Mouse (Mus musculus) liver, embryonic 13.5 days (tissue): ENCODE results near the gene Bloc1s4. TPM values are rescaled to one million over a fixed set of nuclear protein-coding genes. Genes with fewer than 3 reads are reported as not detected.

ENCODE experiments used
- ATAC-seq: fragments of 200-750 bp; cut with Nextera tagmentation; 2 replicates; pipeline ENCODE4 v1.8.0; 2017; ENCODE audit warnings: low read depth, mild to moderate bottlenecking, moderate number of reproducible peaks, moderate library complexity
- DNase-seq: peaks from one replicate; pipeline ENCODE4 v3.0.0; 2022
- H3K27ac ChIP-seq: fragments of 300-500 bp; sonication (generic); 2 replicates; pipeline ENCODE4 v1.5.1; 2015; ENCODE audit warnings: moderate library complexity, mild to moderate bottlenecking, inconsistent platforms
- H3K27me3 ChIP-seq: fragments of 300-500 bp; sonication (generic); 2 replicates; pipeline ENCODE4 v1.6.1; 2015; ENCODE audit warnings: mild to moderate bottlenecking, inconsistent platforms
- H3K36me3 ChIP-seq: fragments of 300-500 bp; sonication (generic); 2 replicates; pipeline ENCODE4 v1.6.1; 2015; ENCODE audit warnings: mild to moderate bottlenecking, inconsistent platforms
- H3K4me1 ChIP-seq: fragments of 300-500 bp; sonication (generic); replicated peaks from 2 replicates; pipeline ENCODE4 v1.6.1; 2015; ENCODE audit warnings: inconsistent platforms
- H3K4me2 ChIP-seq: fragments of 300-500 bp; sonication (generic); 2 replicates; pipeline ENCODE4 v1.6.1; 2015; ENCODE audit warnings: inconsistent platforms, mild to moderate bottlenecking, moderate library complexity
- H3K4me3 ChIP-seq: fragments of 300-500 bp; sonication (generic); replicated peaks from 2 replicates; pipeline ENCODE4 v1.5.1; 2015; ENCODE audit warnings: mild to moderate bottlenecking, inconsistent platforms
- H3K9ac ChIP-seq: fragments of 300-500 bp; sonication (generic); 2 replicates; pipeline ENCODE4 v1.6.1; 2015; ENCODE audit warnings: mild to moderate bottlenecking, inconsistent platforms
- H3K9me3 ChIP-seq: fragments of 300-500 bp; sonication (generic); replicated peaks from 2 replicates; pipeline ENCODE4 v1.6.1; 2016; ENCODE audit warnings: inconsistent platforms
- WGBS: fragments of 180-500 bp; shearing (Covaris S2); methylation state at CpG from one replicate; pipeline ENCODE4 v1.1.7; 2015; ENCODE audit not compliant: insufficient replicate concordance; 5-methylcytosine and 5-hydroxymethylcytosine counted together
- polyA plus RNA-seq: library from polyadenylated mRNA; unstranded; fragments of >200 nt; fragmentation: Nextera tagmentation; extraction: Ambion mirVana; gene quantifications from 2 replicates; pipeline ENCODE4 v1.2.1, GENCODE M21; 2015

Bloc1s4 gene
- polyA plus RNA-seq, 1 experiment from 2014 or later: 15.5 TPM

DNA sequence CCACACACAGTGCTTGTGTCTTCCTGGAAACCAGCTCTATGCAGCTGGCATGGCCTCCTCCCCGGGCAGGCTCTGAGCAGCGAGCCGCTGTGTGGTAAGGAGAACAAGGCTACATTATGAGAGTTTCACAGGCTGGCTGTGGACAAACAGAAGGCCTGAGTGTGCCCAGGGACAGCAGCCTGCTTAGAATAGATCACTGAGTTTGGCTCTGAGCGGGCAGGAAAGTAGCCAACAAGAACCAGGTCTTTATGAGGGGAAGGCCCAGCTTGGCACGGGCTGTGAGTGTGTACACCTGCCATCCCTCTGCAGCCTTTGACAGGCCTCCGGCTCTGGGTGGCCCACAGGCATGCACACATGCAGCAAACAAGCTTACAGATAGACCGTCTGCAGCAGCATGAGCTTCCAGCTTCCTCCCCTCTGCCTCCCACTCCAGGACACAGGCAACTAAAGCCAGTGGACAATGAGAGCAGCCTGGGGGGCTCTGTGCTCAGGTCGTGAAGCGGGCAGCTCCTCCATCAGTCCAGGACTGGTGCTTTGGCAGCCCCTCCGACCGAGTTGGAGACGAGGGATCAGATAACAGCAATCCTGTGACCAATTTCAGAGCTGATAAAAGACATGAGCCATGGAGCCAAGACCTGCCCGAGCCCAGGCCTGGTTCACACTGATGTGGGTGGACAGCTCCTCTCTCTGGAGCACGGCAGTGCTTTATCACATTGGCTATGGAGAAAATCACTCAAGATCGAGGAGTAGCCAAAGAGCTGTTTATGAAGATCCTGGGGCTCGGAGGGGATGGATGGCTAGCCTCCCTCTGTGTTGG, 9.4 kb downstream of the Bloc1s4 start:
- ATAC-seq (no peak), DNase-seq (no peak)
- Histone ChIP-seq H3K9me3 (no peaks in the 10 kb centered on the region), H3K4me3 (no peak overlapping the region), H3K4me2 (peak overlapping the region; percentile 75), H3K36me3 (no peaks in the 10 kb centered on the region), H3K27me3 (peaks cover 8% of the 10 kb centered on the region), H3K9ac (peak overlapping the region; percentile 61), H3K4me1 (peaks cover 78% of the 10 kb centered on the region), H3K27ac (peak overlapping the region; percentile 98)
- WGBS: 67% methylated on average over 16 of the region's 16 CpGs

DNA sequence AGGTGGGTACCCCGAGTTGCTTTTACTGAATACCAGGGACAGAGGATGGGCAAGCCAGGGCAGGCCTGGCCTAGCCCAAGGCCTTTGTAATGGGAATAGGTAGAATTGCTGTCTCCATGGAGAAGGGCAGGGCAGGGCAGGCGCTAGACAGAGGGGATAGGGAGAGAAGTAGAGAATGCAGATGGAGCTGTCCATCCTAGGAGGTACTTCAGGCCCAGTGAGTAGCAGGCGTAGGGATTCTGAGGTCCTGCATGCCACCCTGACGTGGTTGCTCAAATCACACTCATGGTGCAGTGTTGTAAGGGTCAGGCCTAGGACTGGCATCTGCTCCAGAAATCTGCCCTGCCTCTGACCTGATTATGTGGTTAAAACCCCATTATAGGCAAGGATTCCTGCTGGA, 10.7 kb downstream of the Bloc1s4 start:
- Histone ChIP-seq H3K4me1 (peaks cover 90% of the 10 kb centered on the region), H3K27me3 (peaks cover 8% of the 10 kb centered on the region), H3K4me3 (no peak overlapping the region), H3K27ac (peak overlapping the region; percentile 98), H3K9ac (peak overlapping the region; percentile 68), H3K9me3 (no peaks in the 10 kb centered on the region), H3K36me3 (no peaks in the 10 kb centered on the region), H3K4me2 (peak overlapping the region; percentile 75)
- no peak for DNase-seq
- ATAC-seq: no peak
- WGBS: 67% methylated on average over 4 of the region's 4 CpGs

DNA sequence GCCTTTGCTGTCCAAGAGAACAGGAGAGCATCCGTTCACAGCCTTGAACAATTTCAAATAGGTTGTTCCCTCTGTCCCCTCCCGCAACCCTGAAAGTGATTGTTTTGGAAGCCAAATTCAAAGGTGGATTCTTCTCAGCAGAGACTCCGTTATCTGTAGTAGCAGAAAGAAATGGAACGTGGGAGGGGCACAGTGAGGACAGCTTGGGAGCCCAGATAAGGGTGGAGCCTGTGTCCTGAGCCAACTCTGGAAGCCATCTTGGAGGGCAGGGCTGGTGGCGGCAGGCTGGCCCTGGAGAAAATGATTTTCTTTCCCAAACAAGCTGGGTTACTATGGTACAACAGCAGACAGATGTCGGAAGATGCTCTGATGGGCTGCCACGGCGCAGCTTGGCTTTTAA, 12.4 kb downstream of the Bloc1s4 start:
- peaks cover 97% of the 10 kb centered on the region for H3K4me1 ChIP-seq
- H3K36me3 ChIP-seq: no peaks in the 10 kb centered on the region
- DNase-seq (peak; percentile 94), ATAC-seq (peak; percentile 81)
- H3K9ac ChIP-seq: peak overlapping the region; percentile 73
- peaks cover 4% of the 10 kb centered on the region; the same call in 1 of the 2 replicates for H3K27me3 ChIP-seq
- peak overlapping the region; percentile 98 for H3K27ac ChIP-seq
- 14% methylated on average over 8 of the region's 8 CpGs for WGBS
- no peaks in the 10 kb centered on the region for H3K9me3 ChIP-seq
- H3K4me3 ChIP-seq: peak overlapping the region; percentile 44
- peak overlapping the region; percentile 75 for H3K4me2 ChIP-seq

DNA sequence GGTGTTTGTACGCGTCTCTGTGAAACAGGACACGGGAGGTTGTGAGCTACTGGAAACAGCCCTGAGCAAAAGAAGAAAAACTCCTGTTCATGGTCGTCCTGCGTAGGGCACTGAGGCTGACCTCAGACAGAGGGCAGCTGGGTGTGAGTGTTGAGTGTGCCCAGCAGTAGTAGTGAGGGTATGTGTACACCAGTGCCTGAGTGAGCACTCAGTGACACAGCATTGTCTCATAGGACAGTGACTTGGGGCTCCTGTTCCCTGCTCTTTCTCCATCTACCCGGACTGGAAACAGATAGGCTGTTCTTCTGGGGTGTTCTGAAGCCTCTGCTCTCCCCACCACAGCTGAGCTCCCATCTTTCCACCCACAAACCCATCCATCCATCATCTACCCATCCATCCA, 13.3 kb downstream of the Bloc1s4 start:
- peak; percentile 22 for ATAC-seq
- Histone ChIP-seq H3K27me3 (no peaks in the 10 kb centered on the region), H3K9ac (peak overlapping the region; percentile 73), H3K4me1 (peaks cover 98% of the 10 kb centered on the region), H3K36me3 (no peaks in the 10 kb centered on the region), H3K27ac (peak overlapping the region; percentile 98), H3K4me3 (peak overlapping the region; percentile 44), H3K4me2 (peak overlapping the region; percentile 75), H3K9me3 (no peaks in the 10 kb centered on the region)
- no peak for DNase-seq
- WGBS: 79% methylated on average over 6 of the region's 6 CpGs

DNA sequence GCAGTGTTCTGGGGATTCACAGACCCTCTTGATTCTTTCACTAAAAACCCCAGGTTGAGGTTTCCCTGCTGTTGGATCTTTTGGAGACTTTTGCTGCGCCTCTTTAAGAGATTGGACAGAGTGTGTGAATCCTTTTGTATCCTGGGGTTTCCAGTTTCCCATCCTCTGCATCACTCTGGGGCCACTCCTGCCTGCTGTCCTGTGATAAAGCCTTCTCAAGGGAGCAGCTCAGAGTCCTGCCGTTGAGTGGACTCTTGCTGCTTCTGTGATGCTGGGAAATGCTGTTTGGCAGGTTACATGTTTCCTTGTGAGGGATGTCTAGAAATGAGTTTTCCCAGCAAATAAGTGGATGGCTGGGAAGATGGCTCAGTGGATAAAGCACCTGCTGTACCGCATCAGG, 15.0 kb downstream of the Bloc1s4 start:
- H3K4me3 ChIP-seq: peak overlapping the region; percentile 46
- 0 out of 2 replicates have a peak, but pooled peaks cover 3% of the 10 kb centered on the region for H3K27me3 ChIP-seq
- H3K9ac ChIP-seq: peak overlapping the region; percentile 71
- 49% methylated on average over 3 of the region's 3 CpGs for WGBS
- H3K4me1 ChIP-seq: peaks cover 93% of the 10 kb centered on the region
- no peaks in the 10 kb centered on the region for H3K9me3 ChIP-seq
- no peaks in the 10 kb centered on the region for H3K36me3 ChIP-seq
- peak; percentile 72 for DNase-seq
- peak; percentile 74 for ATAC-seq
- H3K27ac ChIP-seq: peak overlapping the region; percentile 98
- H3K4me2 ChIP-seq: peak overlapping the region; percentile 66

DNA sequence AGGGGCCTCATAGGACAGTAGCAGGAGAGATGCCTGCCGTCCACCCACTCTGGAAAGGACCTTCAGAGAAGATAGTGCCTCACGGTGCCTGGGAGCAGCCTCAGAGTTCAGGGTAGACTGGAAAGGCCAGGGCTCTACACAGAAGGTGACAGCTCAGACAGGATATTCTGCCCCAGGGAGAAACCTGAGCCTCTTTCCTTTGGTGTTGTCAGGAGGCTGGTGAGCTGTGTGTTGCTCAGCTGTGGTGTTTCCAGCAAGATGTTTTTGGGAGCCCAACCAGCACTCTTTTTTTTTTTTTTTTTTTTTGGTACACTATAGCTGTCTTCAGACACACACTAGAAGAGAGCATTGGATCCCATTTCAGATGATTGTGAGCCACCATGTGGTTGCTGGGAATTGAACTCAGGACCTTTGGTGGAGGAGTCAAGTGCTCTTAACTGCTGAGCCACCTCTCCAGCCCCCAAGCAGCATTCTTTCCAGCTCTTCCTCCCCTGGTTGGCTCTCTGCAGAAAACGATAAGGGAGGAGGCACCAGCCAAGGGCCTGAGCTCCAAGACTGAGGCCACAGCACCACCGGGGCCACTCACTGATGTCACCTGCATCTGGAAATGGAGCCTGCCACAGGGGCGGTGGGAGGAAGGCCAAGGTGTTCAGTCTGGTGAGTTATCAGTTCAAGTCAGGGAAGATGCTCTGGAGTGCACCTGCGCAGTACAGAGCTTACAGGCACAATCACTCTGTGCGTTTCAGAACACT, 16.4 kb downstream of the Bloc1s4 start:
- H3K9me3 ChIP-seq: no peaks in the 10 kb centered on the region
- no peaks in the 10 kb centered on the region for H3K36me3 ChIP-seq
- H3K4me3 ChIP-seq: peak overlapping the region; percentile 28
- peak overlapping the region; percentile 98 for H3K27ac ChIP-seq
- peak overlapping the region; percentile 68 for H3K9ac ChIP-seq
- WGBS: 48% methylated on average over 7 of the region's 7 CpGs
- H3K4me1 ChIP-seq: peaks cover 90% of the 10 kb centered on the region
- H3K27me3 ChIP-seq: 0 out of 2 replicates have a peak, but pooled peaks cover 3% of the 10 kb centered on the region
- DNase-seq (peak; percentile 69), ATAC-seq (peak; percentile 76)
- H3K4me2 ChIP-seq: peak overlapping the region; percentile 66

DNA sequence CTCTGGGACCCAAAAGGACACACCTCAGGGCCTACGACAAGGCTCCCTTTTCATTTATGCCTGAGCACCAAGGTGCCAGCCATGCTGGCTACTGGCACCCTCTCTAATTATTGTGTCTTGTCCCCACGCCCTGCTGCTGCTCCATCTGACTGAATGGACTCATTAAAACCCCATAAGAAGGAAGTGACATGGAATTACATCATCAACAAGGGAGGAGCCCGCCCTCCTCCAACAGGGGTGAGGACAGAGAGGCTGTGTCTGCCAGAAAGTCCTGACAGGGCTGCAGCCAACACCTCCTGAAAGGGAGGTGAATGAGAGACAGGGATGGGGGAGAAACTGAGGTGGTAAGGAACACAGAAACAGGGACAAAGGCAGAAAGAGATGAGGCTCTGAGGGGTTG, 17.8 kb downstream of the Bloc1s4 start:
- 65% methylated on average over 3 of the region's 3 CpGs for WGBS
- peak overlapping the region; percentile 98 for H3K27ac ChIP-seq

DNA sequence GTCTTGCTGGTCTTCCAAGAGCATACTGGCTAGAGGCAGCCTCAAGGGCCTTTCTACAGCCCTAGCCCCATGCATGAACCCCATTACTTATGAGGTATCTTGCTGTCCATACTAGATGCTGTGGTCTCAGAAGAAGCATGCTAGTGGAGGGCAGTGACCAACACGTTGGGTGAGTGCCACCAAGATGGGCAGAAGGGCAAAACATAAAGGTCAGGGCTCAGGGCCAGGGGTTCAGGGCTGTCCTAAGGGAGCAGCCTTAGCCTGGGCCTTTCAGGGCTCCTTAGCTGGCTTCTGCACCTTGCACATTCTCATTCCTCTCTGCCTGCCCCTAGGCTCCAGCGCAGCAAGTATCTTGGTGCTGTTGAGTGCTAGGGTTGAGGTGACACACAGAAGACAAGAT, 18.5 kb downstream of the Bloc1s4 start:
- no peaks in the 10 kb centered on the region for H3K9me3 ChIP-seq
- 0 out of 2 replicates have a peak, but pooled peaks cover 3% of the 10 kb centered on the region for H3K27me3 ChIP-seq
- H3K4me3 ChIP-seq: no peak overlapping the region
- DNase-seq (no peak), ATAC-seq (no peak)
- peak overlapping the region; percentile 98; the same call in 1 of the 2 replicates for H3K27ac ChIP-seq
- H3K36me3 ChIP-seq: no peaks in the 10 kb centered on the region
- H3K9ac ChIP-seq: 0 out of 2 replicates have a peak overlapping the region, but pooled peaks have one; percentile 68
- peaks cover 81% of the 10 kb centered on the region for H3K4me1 ChIP-seq
- 86% methylated on average over 2 of the region's 2 CpGs for WGBS
- no peak overlapping the region for H3K4me2 ChIP-seq

More for the DNA sequence above, 17.8 kb downstream of the Bloc1s4 start:
- DNase-seq (no peak), ATAC-seq (no peak)
- Histone ChIP-seq H3K36me3 (no peaks in the 10 kb centered on the region), H3K4me3 (no peak overlapping the region), H3K4me2 (peak overlapping the region; percentile 2; the same call in 1 of the 2 replicates), H3K9me3 (no peaks in the 10 kb centered on the region), H3K27me3 (0 out of 2 replicates have a peak, but pooled peaks cover 3% of the 10 kb centered on the region), H3K4me1 (peaks cover 89% of the 10 kb centered on the region), H3K9ac (peak overlapping the region; percentile 68)

DNA sequence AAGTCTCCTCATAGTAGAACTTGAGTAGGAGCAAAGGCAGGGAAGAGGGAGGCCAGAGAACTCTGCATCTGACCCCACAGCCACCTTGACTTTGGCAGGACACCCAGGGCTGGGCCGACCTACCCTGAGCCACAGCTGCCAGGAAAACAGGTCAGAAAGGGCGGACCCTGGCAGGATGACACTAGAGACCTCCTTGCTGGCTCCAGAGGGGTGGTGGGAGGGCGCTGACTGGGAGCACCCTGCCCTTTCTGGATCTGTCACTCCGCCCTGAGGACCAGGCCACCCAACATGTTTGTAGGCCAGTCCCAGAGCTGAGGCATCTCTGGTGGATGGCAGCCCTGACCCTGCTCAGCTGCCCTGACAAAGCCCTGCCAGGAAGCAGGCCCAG, 19.4 kb downstream of the Bloc1s4 start:
- Histone ChIP-seq H3K4me2 (no peak overlapping the region), H3K9ac (peak overlapping the region; percentile 1; the same call in 1 of the 2 replicates), H3K4me3 (no peak overlapping the region), H3K4me1 (peaks cover 78% of the 10 kb centered on the region), H3K27me3 (peaks cover 3% of the 10 kb centered on the region; the same call in 1 of the 2 replicates), H3K27ac (0 out of 2 replicates have a peak overlapping the region, but pooled peaks have one; percentile 42), H3K36me3 (no peaks in the 10 kb centered on the region), H3K9me3 (no peaks in the 10 kb centered on the region)
- WGBS: 81% methylated on average over 4 of the region's 4 CpGs
- no peak for DNase-seq
- no peak for ATAC-seq

DNA sequence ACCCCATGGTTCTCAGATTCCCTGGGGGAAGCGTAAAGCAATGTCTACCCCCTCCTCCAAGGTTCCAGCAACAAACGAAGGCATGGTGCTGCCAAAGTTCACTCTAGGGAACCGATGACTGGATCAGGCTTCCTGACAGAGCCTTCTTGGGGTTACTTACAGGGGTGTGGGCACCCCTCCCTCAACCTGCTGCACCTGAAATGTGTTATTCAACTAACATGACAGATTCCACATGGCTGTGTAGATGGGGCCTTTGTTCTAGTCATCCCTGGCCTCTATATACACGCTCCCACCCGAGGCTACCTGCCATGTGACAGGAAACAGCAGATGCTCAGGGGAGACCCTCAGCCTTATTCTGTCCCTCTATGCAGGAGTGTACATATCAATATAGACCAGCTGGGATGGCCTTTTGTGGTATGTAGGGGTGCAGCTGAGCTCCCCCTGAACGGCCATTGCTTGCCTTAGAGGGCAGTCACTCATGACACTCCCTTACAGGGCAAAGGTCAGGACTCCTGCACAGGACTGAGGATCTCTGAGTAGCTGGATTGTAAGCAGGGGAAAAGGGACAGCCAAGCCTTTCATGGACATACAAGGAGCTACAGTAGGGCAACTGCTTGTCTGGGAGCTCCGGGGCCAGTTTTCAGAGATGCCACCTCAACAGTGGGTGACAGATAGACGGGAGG, 19.9 kb downstream of the Bloc1s4 start:
- no peak overlapping the region for H3K4me2 ChIP-seq
- 70% methylated on average over 8 of the region's 8 CpGs for WGBS
- H3K9ac ChIP-seq: peak overlapping the region; percentile 1; the same call in 1 of the 2 replicates

More for the DNA sequence above, 19.9 kb downstream of the Bloc1s4 start:
- Histone ChIP-seq H3K4me3 (no peak overlapping the region), H3K27me3 (peaks cover 3% of the 10 kb centered on the region; the same call in 1 of the 2 replicates), H3K36me3 (no peaks in the 10 kb centered on the region), H3K9me3 (no peaks in the 10 kb centered on the region), H3K27ac (peak overlapping the region; percentile 42; the same call in 1 of the 2 replicates), H3K4me1 (peaks cover 78% of the 10 kb centered on the region)
- no peak for ATAC-seq
- no peak for DNase-seq
